Mouse (Mus musculus): ENCODE results near the gene Nbeal2.

DNA sequence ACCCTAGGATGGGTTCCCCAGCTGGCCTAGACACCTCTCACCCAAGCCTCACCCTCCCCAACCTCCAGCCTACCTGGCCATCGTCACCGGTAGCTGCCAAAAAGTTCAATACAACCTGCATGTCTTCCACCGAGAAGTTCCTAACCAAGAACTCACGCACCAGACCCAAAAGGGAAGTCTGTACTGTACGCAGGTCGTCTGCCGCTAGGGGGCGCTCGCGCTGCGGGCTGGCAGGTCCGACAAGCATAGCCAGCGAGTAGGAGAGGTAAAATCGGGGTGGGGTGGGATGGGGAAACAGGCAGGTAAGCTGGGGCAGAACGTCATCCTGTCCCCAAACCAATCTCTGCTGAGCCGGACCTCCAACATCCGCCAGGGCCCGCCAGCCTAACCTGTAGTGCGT, 18.7 kb downstream of the Nbeal2 start:
- TF ChIP-seq POLR2A (IDR thresholded peaks at IDR 0.05; ENCODE audit: low read depth, low read length) (no peak), MYC (IDR thresholded peaks at IDR 0.05; ENCODE audit: low read depth, low read length) (no peak), TBP (conservative IDR thresholded peaks at IDR 0.05; ENCODE audit: low read depth, low read length) (no peak), CTCF (conservative IDR thresholded peaks at IDR 0.05 in 1 of 2, IDR thresholded peaks at IDR 0.05 in 1 of 2; ENCODE audit: low read depth in 2 of 2, low read length in 2 of 2) (peak; percentile 68 to 96), RAD21 (IDR thresholded peaks at IDR 0.05; ENCODE audit: low read depth, low read length) (peak; percentile 93), EP300 (IDR thresholded peaks at IDR 0.05; ENCODE audit: low read length) (no peak), CHD2 (IDR thresholded peaks at IDR 0.05; ENCODE audit: low read length) (no peak), USF2 (conservative IDR thresholded peaks at IDR 0.05; ENCODE audit: low read depth, low read length) (no peak), NRF1 (IDR thresholded peaks at IDR 0.05; ENCODE audit: low read depth, low read length) (no peak)
